Mouse (Mus musculus) heart, postnatal 4 days (tissue): ENCODE results near the gene Ecm1. TPM values are rescaled to one million over a fixed set of nuclear protein-coding genes. Genes with fewer than 3 reads are reported as not detected.
A peak's percentile ranks its signal among the peaks of the same experiment; 100 is the strongest.

Experiments used
- DNase-seq: peaks from one replicate; pipeline ENCODE4 v3.0.0; 2021
- total RNA-seq, 2 experiments: library from RNA; stranded (reverse); gene quantifications; 2 replicates each; pipeline ENCODE4 v1.2.3; 2021

Gene Ecm1
- 10 to 100 TPM; 41.3 to 43.8 TPM for total RNA-seq

DNA sequence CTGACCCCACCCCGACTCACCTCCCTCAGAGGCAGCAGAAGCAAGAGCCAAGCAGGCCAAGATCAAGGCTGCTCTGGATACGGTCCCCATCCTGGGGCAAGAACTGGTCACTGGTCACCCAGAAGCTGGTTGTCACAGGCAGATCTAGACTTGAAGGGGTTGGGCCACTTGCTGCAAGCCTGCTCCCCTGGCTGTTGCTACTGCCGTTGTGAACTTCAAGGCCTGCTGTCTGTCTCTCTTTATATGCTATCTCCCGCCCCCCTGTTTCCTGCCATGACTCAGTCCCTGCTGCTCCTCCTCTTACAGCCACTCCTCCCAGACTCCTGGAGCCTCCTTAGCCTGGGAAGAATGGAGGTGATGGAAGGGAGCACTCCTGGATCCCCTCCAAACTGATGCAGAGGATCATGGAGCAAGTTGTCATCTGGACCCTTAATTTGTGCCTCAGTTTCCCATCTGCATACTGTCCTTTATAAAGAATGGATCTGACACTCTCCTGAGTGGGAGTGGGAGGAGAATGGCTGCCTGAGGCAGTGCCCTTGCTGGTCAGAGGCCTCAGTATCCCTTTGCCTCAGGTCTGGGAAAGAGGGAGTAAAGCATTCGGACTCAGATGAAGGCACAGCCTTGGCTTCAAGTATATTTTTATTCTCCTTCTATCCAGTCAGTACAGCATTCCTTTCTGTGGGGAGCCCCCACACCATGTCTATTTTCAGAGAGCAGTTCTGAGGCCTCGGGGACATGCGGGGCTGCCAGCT lies at the start of gene Ecm1:
Gene Ecm1, minus strand, starts transcription at position 217 of the 752 bp plus-strand sequence.
- DNase-seq: peak; percentile 71

DNA sequence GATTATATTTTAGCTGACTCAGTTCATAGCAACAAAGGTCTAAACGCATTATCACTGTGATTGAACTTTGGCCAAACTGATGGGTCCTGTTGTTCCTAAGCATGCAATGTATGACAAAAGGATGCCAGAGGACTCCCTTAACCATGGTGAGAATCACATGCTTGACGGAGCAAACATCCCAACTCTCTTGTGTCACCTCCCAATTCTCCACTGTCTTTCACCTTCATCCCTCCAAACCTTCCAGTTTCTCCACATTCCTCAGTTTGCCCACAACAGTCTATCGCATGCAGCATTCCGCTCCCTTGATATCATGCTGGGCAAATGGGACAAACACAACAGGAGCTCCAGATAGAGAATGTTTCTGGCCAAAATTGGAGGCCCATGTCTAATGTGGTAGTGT lies 46.1 kb upstream of the Ecm1 start:
- DNase-seq: no peak

DNA sequence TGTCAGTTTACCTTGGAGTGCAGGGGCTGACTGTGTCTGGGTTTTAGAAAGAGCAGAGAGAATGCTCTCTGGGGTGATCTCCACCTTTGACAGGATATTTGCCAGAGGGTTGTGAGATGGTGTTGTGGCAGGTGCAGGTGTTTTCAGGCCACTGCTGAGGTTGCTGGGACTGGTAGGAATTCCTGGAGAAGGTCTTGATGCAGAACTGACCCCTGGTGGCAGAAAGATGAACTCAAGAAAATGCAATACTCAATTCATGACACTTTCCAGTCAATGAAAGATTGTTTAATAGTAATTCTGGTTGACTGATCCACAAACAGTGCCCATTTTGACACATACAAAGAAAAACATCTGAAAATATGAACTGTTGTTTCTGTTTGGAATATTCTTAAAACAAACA lies 32.6 kb upstream of the Ecm1 start:
- peak; percentile 52 for DNase-seq

GRCm38 (mm10) chr3:95765534-95765933 lies 26.2 kb upstream of the Ecm1 start:
- DNase-seq: no peak

GRCm38 (mm10) chr3:95763811-95764210 lies 24.4 kb upstream of the Ecm1 start:
- DNase-seq: no peak

DNA sequence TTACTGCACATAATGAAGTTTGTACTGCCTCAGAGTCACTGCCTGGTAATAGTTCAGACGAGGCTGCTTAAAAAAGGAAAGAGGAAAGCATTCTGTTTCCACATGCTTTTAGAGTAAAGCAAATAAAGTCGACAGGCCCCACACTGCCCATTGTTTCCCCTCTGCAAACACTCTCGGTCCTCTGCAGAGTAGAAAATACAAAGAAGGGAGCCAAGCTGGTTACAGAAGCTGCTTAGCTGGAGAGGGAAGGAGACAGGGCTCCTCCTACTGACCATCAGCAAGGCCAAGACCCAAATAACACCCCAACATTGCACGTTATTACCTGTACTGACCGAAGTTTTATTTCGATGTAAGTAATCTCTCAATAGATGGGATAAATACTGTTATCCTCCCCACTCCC lies 23.6 kb upstream of the Ecm1 start:
- no peak for DNase-seq

GRCm38 (mm10) chr3:95761771-95762170 lies 22.4 kb upstream of the Ecm1 start:
- no peak for DNase-seq

DNA sequence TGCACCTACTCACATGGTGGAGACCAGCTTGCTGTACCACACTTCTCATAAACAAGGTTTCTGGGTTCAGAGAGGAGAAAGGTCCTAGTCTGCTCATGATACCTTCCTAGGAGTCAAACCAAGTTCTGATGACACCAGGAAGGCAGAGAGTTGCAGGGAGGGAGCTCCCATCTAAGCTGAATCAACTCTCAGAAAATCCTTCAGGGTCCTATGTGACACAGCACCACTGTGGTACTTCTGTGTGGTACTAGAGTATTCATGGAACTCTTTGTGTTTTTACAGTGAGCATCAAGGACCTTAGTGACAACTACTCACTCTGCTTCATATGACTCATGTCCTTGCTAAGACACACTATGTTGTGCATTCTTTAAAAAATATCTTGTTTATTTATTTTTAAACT lies 21.3 kb upstream of the Ecm1 start:
- no peak for DNase-seq

- DNase-seq: no peak
Measured at GRCm38 (mm10) chr3:95760106-95760505, 20.7 kb upstream of the Ecm1 start, which contains the start of gene Tars2. Gene Tars2 (minus strand): TSS chr3:95760206.

DNA sequence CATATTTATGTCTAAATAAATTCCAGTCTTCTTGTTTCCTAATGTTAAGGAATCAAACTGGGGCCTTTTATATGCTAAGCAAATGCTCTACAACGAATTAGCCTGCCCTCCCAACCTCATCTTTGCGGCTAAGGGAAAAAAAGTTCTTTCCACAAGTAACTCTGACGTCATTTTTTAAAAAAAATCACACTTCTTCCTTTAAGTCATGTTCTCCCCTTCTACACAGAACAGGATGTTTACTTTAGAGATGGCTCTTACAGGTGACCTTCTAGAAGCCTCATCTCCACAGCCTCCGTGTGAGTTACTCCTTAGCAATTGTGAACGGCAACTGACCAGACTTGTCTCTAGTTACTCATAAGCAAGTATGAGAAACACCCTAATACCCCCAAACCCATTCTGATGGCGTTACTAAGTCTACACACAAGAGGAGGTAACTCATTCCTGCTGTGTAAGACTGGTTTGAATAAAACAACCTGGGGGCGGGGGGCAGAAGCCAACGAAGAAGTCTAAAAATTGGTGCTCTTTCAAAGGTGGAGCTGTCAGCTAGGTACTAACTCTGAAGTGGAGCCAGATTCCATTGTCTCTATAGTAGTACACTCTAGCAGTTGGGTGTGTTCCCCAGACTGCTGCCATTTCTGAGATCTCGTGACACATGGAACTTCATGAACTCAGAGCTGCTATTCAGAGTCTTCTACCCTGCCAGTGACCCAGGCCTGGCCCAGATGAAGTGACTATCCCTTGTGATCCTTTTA lies 19.3 kb upstream of the Ecm1 start:
- no peak for DNase-seq

DNA sequence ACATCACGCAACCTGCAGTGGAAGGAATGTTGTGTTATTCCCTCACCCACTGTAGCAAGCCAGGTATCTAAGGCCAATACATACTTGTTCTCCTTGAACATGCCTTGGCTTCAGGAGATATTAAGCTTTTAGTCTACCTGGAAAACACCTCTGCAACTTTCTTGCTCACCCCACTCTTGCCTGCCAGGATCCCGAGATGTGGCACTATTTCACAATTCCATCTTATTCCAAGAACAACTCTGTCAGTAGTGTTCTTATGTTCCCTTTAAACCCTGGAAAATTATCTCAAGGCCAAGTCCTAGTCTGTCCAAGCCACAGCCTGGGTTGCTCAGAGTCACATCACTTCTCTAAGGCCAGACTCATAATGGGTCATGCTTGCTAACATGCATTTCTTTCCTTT lies 17.4 kb upstream of the Ecm1 start:
- DNase-seq: no peak

- peak; percentile 95 for DNase-seq
Measured at GRCm38 (mm10) chr3:95754345-95755206, 15.2 kb upstream of the Ecm1 start.

GRCm38 (mm10) chr3:95752935-95753334 lies 13.6 kb upstream of the Ecm1 start:
- DNase-seq: no peak

DNA sequence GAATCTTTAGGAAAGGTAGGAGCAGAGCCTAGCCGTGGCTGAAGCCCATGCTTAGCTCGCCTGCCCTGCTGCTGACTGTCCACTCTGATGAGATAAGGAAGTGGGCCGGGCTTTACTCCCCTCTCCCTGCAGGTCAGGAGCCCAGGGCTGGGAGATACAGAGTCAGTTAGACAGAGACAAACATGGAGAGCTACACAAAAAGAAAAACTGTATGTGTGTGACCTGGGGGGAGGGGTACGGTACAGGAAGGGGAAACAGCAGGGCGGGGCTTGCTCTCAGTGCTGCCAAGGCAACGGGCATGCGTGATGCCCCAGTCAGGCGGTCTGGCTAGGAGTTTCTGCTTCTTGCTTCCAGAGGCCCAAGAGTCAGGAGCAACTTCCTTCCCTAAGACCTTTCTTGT lies 1.0 kb upstream of the Ecm1 start:
- DNase-seq: peak; percentile 69

- DNase-seq: no peak
Measured at GRCm38 (mm10) chr3:95735071-95735670, 4.2 kb downstream of the Ecm1 start.

DNA sequence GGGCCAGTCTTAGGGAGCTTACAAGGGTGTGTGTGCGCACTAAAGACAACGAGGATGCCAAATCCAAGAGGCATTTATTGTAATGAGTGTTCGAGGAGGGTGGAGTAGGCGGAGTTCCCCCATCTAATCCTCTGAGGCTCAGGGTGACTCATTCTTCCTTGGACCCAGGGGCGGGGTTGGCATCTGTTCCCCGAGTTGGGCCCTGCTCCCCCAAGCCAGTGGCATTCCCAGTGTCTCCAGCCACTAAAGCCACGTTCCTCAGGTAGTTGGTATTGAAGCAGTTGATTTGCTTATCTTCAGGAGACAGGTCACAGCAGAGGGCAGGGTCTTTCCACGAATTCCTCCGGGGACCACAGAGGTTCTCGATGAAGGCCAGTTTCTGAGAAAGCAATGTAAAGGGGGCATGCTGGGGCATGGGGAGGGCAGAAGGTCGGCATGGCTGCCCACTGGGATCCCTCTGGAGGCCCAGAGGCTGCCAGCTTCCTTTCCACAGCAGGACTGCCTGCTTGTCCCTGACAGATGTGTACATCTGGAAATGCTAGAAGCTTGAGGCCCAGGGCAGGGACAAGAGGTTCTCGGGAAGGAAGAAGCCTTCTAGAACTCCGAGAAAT lies 5.2 kb downstream of the Ecm1 start:
- no peak for DNase-seq

- DNase-seq: peak; percentile 51
Measured at GRCm38 (mm10) chr3:95732744-95733521, 6.4 kb downstream of the Ecm1 start.

GRCm38 (mm10) chr3:95732297-95732696 lies 7.1 kb downstream of the Ecm1 start:
- no peak for DNase-seq

DNA sequence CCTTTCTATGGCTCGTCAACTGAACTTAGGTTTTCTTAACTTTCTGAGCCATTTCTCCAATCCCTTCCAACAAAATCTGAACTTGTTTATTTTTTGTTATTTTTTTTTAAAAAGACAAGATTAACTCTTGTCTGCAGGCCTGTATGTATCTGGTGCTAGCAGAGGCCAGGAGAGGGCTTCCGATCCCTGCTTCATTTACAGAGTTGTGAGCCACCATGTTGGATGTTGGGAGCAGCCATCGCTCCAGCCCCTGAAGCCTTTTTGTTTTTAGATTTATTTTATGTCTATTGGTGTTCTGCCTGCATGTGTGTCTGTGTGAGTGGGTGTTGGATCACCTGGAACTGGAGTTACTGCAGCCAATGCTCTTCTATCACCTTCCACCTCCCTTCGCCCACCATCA lies 7.6 kb downstream of the Ecm1 start:
- no peak for DNase-seq

GRCm38 (mm10) chr3:95730431-95730830 lies 8.9 kb downstream of the Ecm1 start:
- DNase-seq: no peak

- DNase-seq: peak; percentile 68
Measured at GRCm38 (mm10) chr3:95728906-95729305, 10.5 kb downstream of the Ecm1 start.
